Comparison of ENCODE assay signal across 7 mouse cellular contexts in the genomic region with DNA sequence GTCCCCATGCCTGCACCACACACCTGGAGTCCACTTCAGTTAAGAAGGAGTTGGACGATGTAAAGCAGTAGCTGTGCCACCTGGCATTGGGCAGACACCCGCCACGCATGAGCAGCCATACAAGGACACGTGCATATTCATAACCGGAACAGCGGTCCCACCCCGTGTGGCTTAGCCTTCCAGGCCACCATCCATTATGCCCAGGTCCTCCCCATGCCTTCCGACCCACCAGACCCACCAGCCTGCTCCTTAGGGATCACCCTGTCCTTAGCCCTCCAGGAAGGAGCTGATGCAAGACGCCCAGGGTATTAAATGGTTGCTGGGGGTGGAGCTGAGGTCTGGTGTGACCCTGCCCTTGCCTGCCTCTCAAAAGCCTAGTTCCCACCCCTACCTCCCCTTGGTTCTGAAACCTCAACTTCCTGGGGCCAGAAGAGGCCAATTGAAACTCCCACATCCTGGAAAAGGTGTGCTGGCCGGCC. TPM values are rescaled to one million over a fixed set of nuclear protein-coding genes. Genes with fewer than 3 reads are reported as not detected.
DNase-seq lines count a peak whose midpoint lies in the region; ATAC-seq and TF ChIP-seq lines count a peak whose summit lies in the region.

No protein-coding gene starts in this region.

- H3K36me3 ChIP-seq in ES-Bruce4 (ENCODE audit: control insufficient read depth, insufficient read depth, low read length, poor library complexity, severe bottlenecking), result peaks cover 26% of the 10 kb centered on the region
- H3K36me3 ChIP-seq in intestine, embryonic 14.5 days (ENCODE audit: control insufficient read depth, insufficient read depth, low read length), result no peaks in the 10 kb centered on the region
- peaks cover 32% of the 10 kb centered on the region for H3K36me3 ChIP-seq in liver, postnatal 0 days (replicated peaks; ENCODE audit: insufficient read depth, low read length)
- peaks cover 12% of the 10 kb centered on the region for H3K36me3 ChIP-seq in stomach, embryonic 15.5 days

- no peak for ATAC-seq in intestine, embryonic 14.5 days (replicated peaks; ENCODE audit: low FRiP score, low TSS enrichment, low read depth)
- ATAC-seq in liver, postnatal 0 days, result no peak
- no peak for ATAC-seq in stomach, embryonic 15.5 days (ENCODE audit: insufficient read depth, low FRiP score, low read depth)

- H3K4me2 ChIP-seq in intestine, embryonic 14.5 days (ENCODE audit: low read length), result peak overlapping the region; percentile 97; the same call in 1 of the 2 replicates
- H3K4me2 ChIP-seq in liver, postnatal 0 days (ENCODE audit: low read depth, low read length), result peak overlapping the region; percentile 91
- peak overlapping the region; percentile 92 for H3K4me2 ChIP-seq in stomach, embryonic 15.5 days

- WGBS in intestine, embryonic 14.5 days, result 82% methylated on average over 10 of the region's 10 CpGs
- 62% methylated on average over 10 of the region's 10 CpGs for WGBS in liver, postnatal 0 days (ENCODE audit: insufficient replicate concordance)
- 78% methylated on average over 10 of the region's 10 CpGs for WGBS in stomach, embryonic 15.5 days

- H3K9ac ChIP-seq in ES-Bruce4 (ENCODE audit: low read depth, poor library complexity, severe bottlenecking), result peak overlapping the region; percentile 94
- H3K9ac ChIP-seq in intestine, embryonic 14.5 days (ENCODE audit: low read length), result no peak overlapping the region
- H3K9ac ChIP-seq in liver, postnatal 0 days (replicated peaks), result peak overlapping the region; percentile 81
- no peak overlapping the region for H3K9ac ChIP-seq in stomach, embryonic 15.5 days

- peaks cover 6% of the 10 kb centered on the region for H3K4me1 ChIP-seq in ES-Bruce4 (ENCODE audit: control insufficient read depth, insufficient read depth, low read length)
- peaks cover 11% of the 10 kb centered on the region for H3K4me1 ChIP-seq in intestine, embryonic 14.5 days (replicated peaks; ENCODE audit: control insufficient read depth, insufficient read depth, low read length)
- peaks cover 32% of the 10 kb centered on the region for H3K4me1 ChIP-seq in liver, postnatal 0 days (ENCODE audit: insufficient read depth)
- H3K4me1 ChIP-seq in stomach, embryonic 15.5 days, result peaks cover 25% of the 10 kb centered on the region

- H3K9me3 ChIP-seq in ES-Bruce4 (replicated peaks; ENCODE audit: control insufficient read depth, insufficient read depth, low read length, poor library complexity, severe bottlenecking), result no peaks in the 10 kb centered on the region
- H3K9me3 ChIP-seq in intestine, embryonic 14.5 days (ENCODE audit: control insufficient read depth, low read length), result no peaks in the 10 kb centered on the region
- H3K9me3 ChIP-seq in liver, postnatal 0 days (ENCODE audit: low read length), result no peaks in the 10 kb centered on the region
- no peaks in the 10 kb centered on the region for H3K9me3 ChIP-seq in stomach, embryonic 15.5 days

- no peaks in the 10 kb centered on the region for H3K27me3 ChIP-seq in ES-Bruce4 (ENCODE audit: control insufficient read depth, insufficient read depth, low read length, poor library complexity, severe bottlenecking)
- no peaks in the 10 kb centered on the region for H3K27me3 ChIP-seq in intestine, embryonic 14.5 days (replicated peaks; ENCODE audit: control insufficient read depth, insufficient read depth, low read length)
- H3K27me3 ChIP-seq in liver, postnatal 0 days (ENCODE audit: insufficient read depth, low read length), result no peaks in the 10 kb centered on the region
- no peaks in the 10 kb centered on the region for H3K27me3 ChIP-seq in stomach, embryonic 15.5 days (replicated peaks)

- TF ChIP-seq EP300 in ES-Bruce4 (IDR thresholded peaks at IDR 0.05; ENCODE audit: insufficient read depth, low read depth, low read length), result no peak
- TF ChIP-seq EP300 in liver, postnatal 0 days (IDR thresholded peaks at IDR 0.05; ENCODE audit: low read depth), result no peak

- no peak for TF ChIP-seq CTCF in ES-Bruce4 (IDR thresholded peaks at IDR 0.05; ENCODE audit: low read depth, low read length)
- TF ChIP-seq CTCF in liver, postnatal 0 days (IDR thresholded peaks at IDR 0.05; ENCODE audit: low read depth), result no peak

- peak overlapping the region; percentile 55 for H3K27ac ChIP-seq in ES-Bruce4 (ENCODE audit: insufficient read depth, low read length)
- H3K27ac ChIP-seq in intestine, embryonic 14.5 days (ENCODE audit: low read depth), result no peak overlapping the region
- peak overlapping the region; percentile 97 for H3K27ac ChIP-seq in liver, postnatal 0 days (ENCODE audit: low read depth)
- no peak overlapping the region for H3K27ac ChIP-seq in stomach, embryonic 15.5 days

- H3K4me3 ChIP-seq in ES-Bruce4 (ENCODE audit: low read depth, low read length), result peak overlapping the region; percentile 99
- no peak overlapping the region for H3K4me3 ChIP-seq in intestine, embryonic 14.5 days (ENCODE audit: low read depth, low read length)
- H3K4me3 ChIP-seq in liver, postnatal 0 days (ENCODE audit: low read depth, low read length), result peak overlapping the region; percentile 84
- H3K4me3 ChIP-seq in stomach, embryonic 15.5 days (replicated peaks), result peak overlapping the region; percentile 59; the same call in 1 of the 2 replicates

- DNase-seq in A20 (ENCODE audit: low read depth, low spot score), result peak; percentile 91
- no peak for DNase-seq in intestine, embryonic 14.5 days (ENCODE audit: low spot score)
- DNase-seq in liver, postnatal 0 days, result peak; percentile 51
- DNase-seq in frontal cortex, postnatal 36 days (ENCODE audit: low spot score in 2 of 2), result no peak
- DNase-seq in thymus, adult 18-20 months, result no peak

- TF ChIP-seq POLR2A in ES-Bruce4 (IDR thresholded peaks at IDR 0.05; ENCODE audit: insufficient read depth, low read length), result peak; percentile 50

RNA-seq across cellular contexts. Expression of a gene that starts 3.4 kb away (rescaled TPM):
- polyA plus RNA-seq in ES-Bruce4 (2011; ENCODE audit: insufficient read depth, insufficient read length, low read depth, missing spikeins), result 101 and 108 TPM in 2 replicates
- polyA plus RNA-seq in intestine, embryonic 14.5 days (2014; fragmentation: Nextera tagmentation; extraction: Ambion mirVana), result 41.5 and 43.9 TPM in 2 replicates
- 43.9 and 44.8 TPM in 2 replicates for polyA plus RNA-seq in liver, postnatal 0 days (2015; fragmentation: Nextera tagmentation; extraction: Ambion mirVana)
- 64.2 and 66.3 TPM in 2 replicates for polyA plus RNA-seq in stomach, embryonic 15.5 days (2015; fragmentation: Nextera tagmentation; extraction: Ambion mirVana)

RNA-seq across cellular contexts. Expression of a gene that starts 31.2 kb away (rescaled TPM):
- 53.5 and 55.5 TPM in 2 replicates for polyA plus RNA-seq in ES-Bruce4 (2011; ENCODE audit: insufficient read depth, insufficient read length, low read depth, missing spikeins)
- 107 and 111 TPM in 2 replicates for polyA plus RNA-seq in intestine, embryonic 14.5 days (2014; fragmentation: Nextera tagmentation; extraction: Ambion mirVana)
- polyA plus RNA-seq in liver, postnatal 0 days (2015; fragmentation: Nextera tagmentation; extraction: Ambion mirVana), result 15.9 and 18.4 TPM in 2 replicates
- 87.2 and 89.4 TPM in 2 replicates for polyA plus RNA-seq in stomach, embryonic 15.5 days (2015; fragmentation: Nextera tagmentation; extraction: Ambion mirVana)

RNA-seq across cellular contexts. Expression of a gene that starts 32.0 kb away (rescaled TPM):
- 14.7 and 17.4 TPM in 2 replicates for polyA plus RNA-seq in ES-Bruce4 (2011; ENCODE audit: insufficient read depth, insufficient read length, low read depth, missing spikeins)
- 27.5 and 28.3 TPM in 2 replicates for polyA plus RNA-seq in intestine, embryonic 14.5 days (2014; fragmentation: Nextera tagmentation; extraction: Ambion mirVana)
- 7.4 and 8.7 TPM in 2 replicates for polyA plus RNA-seq in liver, postnatal 0 days (2015; fragmentation: Nextera tagmentation; extraction: Ambion mirVana)
- polyA plus RNA-seq in stomach, embryonic 15.5 days (2015; fragmentation: Nextera tagmentation; extraction: Ambion mirVana), result 28.4 and 29.1 TPM in 2 replicates

RNA-seq across cellular contexts. Expression of a gene that starts 46.3 kb away (rescaled TPM):
- polyA plus RNA-seq in ES-Bruce4 (2011; ENCODE audit: insufficient read depth, insufficient read length, low read depth, missing spikeins), result 88.3 and 91.5 TPM in 2 replicates
- 255 and 270 TPM in 2 replicates for polyA plus RNA-seq in intestine, embryonic 14.5 days (2014; fragmentation: Nextera tagmentation; extraction: Ambion mirVana)
- polyA plus RNA-seq in liver, postnatal 0 days (2015; fragmentation: Nextera tagmentation; extraction: Ambion mirVana), result 151 and 153 TPM in 2 replicates
- 251 and 272 TPM in 2 replicates for polyA plus RNA-seq in stomach, embryonic 15.5 days (2015; fragmentation: Nextera tagmentation; extraction: Ambion mirVana)

RNA-seq across cellular contexts. Expression of a gene that starts 58.2 kb away (rescaled TPM):
- polyA plus RNA-seq in ES-Bruce4 (2011; ENCODE audit: insufficient read depth, insufficient read length, low read depth, missing spikeins), result 18.4 and 18.5 TPM in 2 replicates
- 12.0 and 12.8 TPM in 2 replicates for polyA plus RNA-seq in intestine, embryonic 14.5 days (2014; fragmentation: Nextera tagmentation; extraction: Ambion mirVana)
- 4.3 and 5.0 TPM in 2 replicates for polyA plus RNA-seq in liver, postnatal 0 days (2015; fragmentation: Nextera tagmentation; extraction: Ambion mirVana)
- polyA plus RNA-seq in stomach, embryonic 15.5 days (2015; fragmentation: Nextera tagmentation; extraction: Ambion mirVana), result 11.6 and 12.2 TPM in 2 replicates

Comparison
In these comparisons a context has a peak if more than half of its experiments do, and no peak if none do; other contexts are left out.
1. DNase-seq: peak in A20 (single experiment) and liver, postnatal 0 days (single experiment); none in intestine, embryonic 14.5 days (single experiment), frontal cortex, postnatal 36 days (0 of 2) and thymus, adult 18-20 months (0 of 2).
2. H3K27ac ChIP-seq: peak in ES-Bruce4 (single experiment) and liver, postnatal 0 days (single experiment); none in intestine, embryonic 14.5 days (single experiment) and stomach, embryonic 15.5 days (single experiment).
3. H3K9ac ChIP-seq: peak in ES-Bruce4 (single experiment) and liver, postnatal 0 days (single experiment); none in intestine, embryonic 14.5 days (single experiment) and stomach, embryonic 15.5 days (single experiment).
4. Peak in every context shown above with its lines, with median percentiles within 50 percentile points of each other: H3K4me2 ChIP-seq.